Mouse (Mus musculus) kidney, adult 8-10 months (tissue): ENCODE measurements around the gene Faah.

Experiments
- DNase-seq, 2 experiments: peaks; one replicate each; pipeline ENCODE4 v3.0.0; 2022

Gene Faah

GRCm38 (mm10) chr4:115996729-115997128, 21.0 kb downstream of the Faah start:
- DNase-seq: no peak

- DNase-seq: no peak
These were observed 22.4 kb downstream of the Faah start for GRCm38 (mm10) chr4:115995376-115995730.

GRCm38 (mm10) chr4:115994662-115995375, 22.9 kb downstream of the Faah start:
- DNase-seq: no peak

GRCm38 (mm10) chr4:115989382-115989781, 28.3 kb downstream of the Faah start:
- DNase-seq: no peak

GRCm38 (mm10) chr4:115987858-115988530, 29.7 kb downstream of the Faah start:
- no peak for DNase-seq

- no peak for DNase-seq
These were observed 30.3 kb downstream of the Faah start for GRCm38 (mm10) chr4:115987436-115987835.

- DNase-seq: no peak
These were observed 32.8 kb downstream of the Faah start for GRCm38 (mm10) chr4:115984967-115985366.

- DNase-seq: peak; percentile 64 to 89
These were observed 33.6 kb downstream of the Faah start for GRCm38 (mm10) chr4:115984111-115984510.

GRCm38 (mm10) chr4:115980676-115981075, 37.0 kb downstream of the Faah start:
- DNase-seq: peak; percentile 44 to 69

GRCm38 (mm10) chr4:115979437-115979836, 38.3 kb downstream of the Faah start:
- DNase-seq: no peak

- DNase-seq: no peak
These were observed 38.8 kb downstream of the Faah start for GRCm38 (mm10) chr4:115978911-115979310.

- DNase-seq: no peak
These were observed 45.2 kb downstream of the Faah start for GRCm38 (mm10) chr4:115972543-115972942.

- no peak for DNase-seq
These were observed 53.3 kb downstream of the Faah start for GRCm38 (mm10) chr4:115964446-115964845.

GRCm38 (mm10) chr4:115963751-115964150, 54.0 kb downstream of the Faah start:
- no peak for DNase-seq

GRCm38 (mm10) chr4:115962671-115963412, 54.9 kb downstream of the Faah start:
- DNase-seq: no peak

- no peak for DNase-seq
These were observed 55.7 kb downstream of the Faah start for GRCm38 (mm10) chr4:115961991-115962390.

- DNase-seq: no peak
These were observed 58.2 kb downstream of the Faah start for GRCm38 (mm10) chr4:115959546-115959945.

GRCm38 (mm10) chr4:115955494-115955775, 62.3 kb downstream of the Faah start:
- DNase-seq: no peak

GRCm38 (mm10) chr4:115954656-115955493, 62.9 kb downstream of the Faah start:
- DNase-seq: no peak

GRCm38 (mm10) chr4:115953559-115953958, 64.2 kb downstream of the Faah start:
- peak; percentile 48 to 54 for DNase-seq

- peak; percentile 35 to 73 for DNase-seq
These were observed 65.0 kb downstream of the Faah start for GRCm38 (mm10) chr4:115952758-115953157.

- no peak for DNase-seq
These were observed 73.9 kb downstream of the Faah start for GRCm38 (mm10) chr4:115943669-115944314.
